Mouse (Mus musculus): ENCODE results near the gene Disp1. TPM values are rescaled to one million over a fixed set of nuclear protein-coding genes. Genes with fewer than 3 reads are reported as not detected.

Disp1 gene
- total and polyA plus RNA-seq, 2 experiments, result 0.83 to 3.4 TPM

GRCm38 (mm10) chr1:183120341-183120923 is 100.9 kb downstream of the Disp1 start:
- no peak for TF ChIP-seq CTCF (IDR thresholded peaks at IDR 0.05; ENCODE audit: low read depth, low read length)
- no peak for TF ChIP-seq POLR2A (IDR thresholded peaks at IDR 0.05; ENCODE audit: extremely low read depth, insufficient read depth, low read length)
- Histone ChIP-seq H3K4me1 (ENCODE audit: control insufficient read depth, insufficient read depth, low read length) (no peaks in the 10 kb centered on the region), H3K4me3 (ENCODE audit: insufficient read depth, low read depth, low read length) (no peak overlapping the region), H3K9ac (ENCODE audit: low read depth, low read length) (no peak overlapping the region), H3K27me3 (ENCODE audit: control insufficient read depth, insufficient read depth, low read length) (no peaks in the 10 kb centered on the region), H3K27ac (replicated peaks; ENCODE audit: insufficient read depth, low read depth, low read length) (no peak overlapping the region), H3K79me2 (ENCODE audit: control insufficient read depth, insufficient read depth, low read length) (no peaks in the 10 kb centered on the region), H3K36me3 (ENCODE audit: control insufficient read depth, insufficient read depth, low read length) (no peaks in the 10 kb centered on the region)
- 93% methylated on average over 12 of the region's 12 CpGs for WGBS
- DNase-seq (ENCODE audit: extremely low read depth, low read depth, low spot score), result no peak

GRCm38 (mm10) chr1:183117827-183118825 is 103.2 kb downstream of the Disp1 start:
- no peaks in the 10 kb centered on the region for H3K79me2 ChIP-seq (ENCODE audit: control insufficient read depth, insufficient read depth, low read length)
- H3K4me1 ChIP-seq (ENCODE audit: control insufficient read depth, insufficient read depth, low read length), result no peaks in the 10 kb centered on the region
- no peak overlapping the region for H3K4me3 ChIP-seq (ENCODE audit: insufficient read depth, low read depth, low read length)
- H3K27ac ChIP-seq (replicated peaks; ENCODE audit: insufficient read depth, low read depth, low read length), result no peak overlapping the region
- H3K36me3 ChIP-seq (ENCODE audit: control insufficient read depth, insufficient read depth, low read length), result no peaks in the 10 kb centered on the region
- DNase-seq (ENCODE audit: extremely low read depth, low read depth, low spot score), result no peak
- 87% methylated on average over 21 of the region's 21 CpGs for WGBS
- no peaks in the 10 kb centered on the region for H3K27me3 ChIP-seq (ENCODE audit: control insufficient read depth, insufficient read depth, low read length)
- TF ChIP-seq CTCF (IDR thresholded peaks at IDR 0.05; ENCODE audit: low read depth, low read length), result no peak
- no peak for TF ChIP-seq POLR2A (IDR thresholded peaks at IDR 0.05; ENCODE audit: extremely low read depth, insufficient read depth, low read length)
- no peak overlapping the region for H3K9ac ChIP-seq (ENCODE audit: low read depth, low read length)

DNA sequence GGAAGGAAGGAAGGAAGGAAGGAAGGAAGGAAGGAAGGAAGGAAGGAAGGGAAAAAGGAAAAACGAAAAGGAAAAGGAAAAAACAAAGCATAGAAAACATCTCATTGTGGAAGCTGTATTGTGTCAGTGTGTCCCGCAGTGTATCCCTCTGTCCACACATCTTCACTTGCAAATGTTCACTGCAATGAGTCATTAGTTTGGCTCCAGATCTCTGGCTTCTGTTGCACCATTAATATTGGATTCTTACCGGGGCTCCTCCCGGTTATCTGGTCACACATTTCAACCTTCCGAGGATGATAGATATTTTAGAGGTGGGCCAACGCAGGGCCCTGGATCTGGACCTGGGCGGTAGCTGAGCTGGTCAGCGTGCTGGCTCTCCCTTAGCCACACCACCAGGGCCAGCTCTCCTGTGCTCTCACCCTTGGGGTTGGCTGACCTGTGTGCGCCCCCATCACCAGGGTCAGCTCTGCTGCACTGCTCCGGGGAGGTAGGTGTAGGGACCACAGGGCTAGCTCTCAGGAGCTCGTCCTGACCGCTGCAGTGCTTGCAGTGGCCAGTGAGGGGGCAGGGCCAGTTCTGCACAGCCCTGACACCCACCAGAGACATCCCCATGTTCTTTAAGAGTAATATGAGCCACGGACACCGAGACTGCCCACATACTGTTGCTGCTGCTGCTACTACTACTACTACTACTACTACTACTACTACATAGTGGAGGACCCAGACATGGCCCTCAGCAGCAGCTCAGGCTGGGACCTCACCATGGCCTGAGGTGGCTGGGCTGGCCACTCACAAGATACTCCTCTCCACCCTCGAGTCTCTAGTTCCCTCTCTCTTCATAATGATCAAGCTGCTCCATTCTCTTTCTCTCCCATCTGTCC is 104.1 kb downstream of the Disp1 start:
- Histone ChIP-seq H3K4me3 (ENCODE audit: insufficient read depth, low read depth, low read length) (no peak overlapping the region), H3K36me3 (ENCODE audit: control insufficient read depth, insufficient read depth, low read length) (no peaks in the 10 kb centered on the region), H3K4me1 (ENCODE audit: control insufficient read depth, insufficient read depth, low read length) (no peaks in the 10 kb centered on the region), H3K79me2 (ENCODE audit: control insufficient read depth, insufficient read depth, low read length) (no peaks in the 10 kb centered on the region), H3K9ac (ENCODE audit: low read depth, low read length) (no peak overlapping the region), H3K27me3 (ENCODE audit: control insufficient read depth, insufficient read depth, low read length) (no peaks in the 10 kb centered on the region), H3K27ac (replicated peaks; ENCODE audit: insufficient read depth, low read depth, low read length) (no peak overlapping the region)
- WGBS, result 87% methylated on average over 15 of the region's 15 CpGs
- TF ChIP-seq POLR2A (IDR thresholded peaks at IDR 0.05; ENCODE audit: extremely low read depth, insufficient read depth, low read length) (no peak), CTCF (IDR thresholded peaks at IDR 0.05; ENCODE audit: low read depth, low read length) (no peak)
- no peak for DNase-seq (ENCODE audit: extremely low read depth, low read depth, low spot score)

GRCm38 (mm10) chr1:183116441-183116840 is 104.9 kb downstream of the Disp1 start:
- Histone ChIP-seq H3K79me2 (ENCODE audit: control insufficient read depth, insufficient read depth, low read length) (no peaks in the 10 kb centered on the region), H3K27me3 (ENCODE audit: control insufficient read depth, insufficient read depth, low read length) (no peaks in the 10 kb centered on the region), H3K9ac (ENCODE audit: low read depth, low read length) (no peak overlapping the region), H3K36me3 (ENCODE audit: control insufficient read depth, insufficient read depth, low read length) (no peaks in the 10 kb centered on the region), H3K4me1 (ENCODE audit: control insufficient read depth, insufficient read depth, low read length) (no peaks in the 10 kb centered on the region), H3K4me3 (ENCODE audit: insufficient read depth, low read depth, low read length) (no peak overlapping the region), H3K27ac (replicated peaks; ENCODE audit: insufficient read depth, low read depth, low read length) (no peak overlapping the region)
- no peak for TF ChIP-seq POLR2A (IDR thresholded peaks at IDR 0.05; ENCODE audit: extremely low read depth, insufficient read depth, low read length)
- TF ChIP-seq CTCF (IDR thresholded peaks at IDR 0.05; ENCODE audit: low read depth, low read length), result no peak
- 79% methylated on average over 10 of the region's 10 CpGs for WGBS
- DNase-seq (ENCODE audit: extremely low read depth, low read depth, low spot score), result no peak

DNA sequence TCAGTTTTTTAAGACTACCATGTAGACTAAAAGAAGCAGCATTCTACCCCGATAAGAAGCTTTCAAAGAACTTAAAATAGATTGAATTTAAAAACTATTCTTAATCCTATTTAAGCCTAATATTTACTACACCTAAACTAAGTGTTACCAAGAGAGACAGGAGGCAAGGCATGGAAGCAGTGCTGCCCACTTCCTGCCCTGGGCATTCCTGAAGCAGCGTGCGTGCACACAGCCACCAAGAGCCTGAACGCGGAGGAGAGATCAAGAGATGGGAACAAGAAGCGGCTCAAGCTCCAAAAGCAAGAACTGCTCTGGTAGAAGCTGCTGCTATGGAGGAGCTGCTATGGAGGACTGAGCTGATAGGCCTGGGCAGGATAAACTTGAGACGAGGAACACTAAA is 106.2 kb downstream of the Disp1 start:
- Histone ChIP-seq H3K27me3 (ENCODE audit: control insufficient read depth, insufficient read depth, low read length) (no peaks in the 10 kb centered on the region), H3K4me1 (ENCODE audit: control insufficient read depth, insufficient read depth, low read length) (no peaks in the 10 kb centered on the region), H3K9ac (ENCODE audit: low read depth, low read length) (no peak overlapping the region), H3K27ac (replicated peaks; ENCODE audit: insufficient read depth, low read depth, low read length) (no peak overlapping the region), H3K4me3 (ENCODE audit: insufficient read depth, low read depth, low read length) (no peak overlapping the region), H3K79me2 (ENCODE audit: control insufficient read depth, insufficient read depth, low read length) (no peaks in the 10 kb centered on the region), H3K36me3 (ENCODE audit: control insufficient read depth, insufficient read depth, low read length) (no peaks in the 10 kb centered on the region)
- TF ChIP-seq CTCF (IDR thresholded peaks at IDR 0.05; ENCODE audit: low read depth, low read length) (no peak), POLR2A (IDR thresholded peaks at IDR 0.05; ENCODE audit: extremely low read depth, insufficient read depth, low read length) (no peak)
- DNase-seq (ENCODE audit: extremely low read depth, low read depth, low spot score), result no peak
- WGBS, result 98% methylated on average over 7 of the region's 7 CpGs
